Mouse (Mus musculus): ENCODE measurements around the gene F830045P16Rik. TPM values are rescaled to one million over a fixed set of nuclear protein-coding genes. Genes with fewer than 3 reads are reported as not detected.

The F830045P16Rik gene
- polyA plus RNA-seq (2015; fragmentation: Nextera tagmentation; extraction: Ambion mirVana): 0.05 TPM in 1 of 2 replicates, not detected in the other

- Histone ChIP-seq H3K36me3 (ENCODE audit: control insufficient read depth, insufficient read depth) (no peaks in the 10 kb centered on the region), H3K9me3 (replicated peaks; ENCODE audit: control insufficient read depth, low read length) (no peaks in the 10 kb centered on the region), H3K4me1 (ENCODE audit: control insufficient read depth, low read depth, low read length) (no peaks in the 10 kb centered on the region), H3K4me3 (ENCODE audit: low read depth, low read length) (no peak within 1 kb of the TSS), H3K27me3 (ENCODE audit: control insufficient read depth, insufficient read depth, low read depth, low read length) (no peaks in the 10 kb centered on the region), H3K9ac (ENCODE audit: low read depth, low read length) (no peak within 1 kb of the TSS), H3K27ac (ENCODE audit: low read length) (no peak within 1 kb of the TSS), H3K4me2 (ENCODE audit: low read depth, low read length) (no peak within 1 kb of the TSS)
- no peak for ATAC-seq (ENCODE audit: low read depth)
- WGBS (ENCODE audit: insufficient replicate concordance): 43% methylated on average over 2 of the region's 2 CpGs
Measured at GRCm38 (mm10) chr2:129536377-129536776, at the start of gene F830045P16Rik. Gene F830045P16Rik, minus strand, starts transcription at chr2:129536602.

- H3K4me1 ChIP-seq (ENCODE audit: control insufficient read depth, low read depth, low read length): no peaks in the 10 kb centered on the region; the same call in 1 of the 2 replicates
- peak overlapping the region; percentile 65 for H3K27ac ChIP-seq (ENCODE audit: low read length)
- no peaks in the 10 kb centered on the region for H3K36me3 ChIP-seq (ENCODE audit: control insufficient read depth, insufficient read depth)
- no peaks in the 10 kb centered on the region for H3K9me3 ChIP-seq (replicated peaks; ENCODE audit: control insufficient read depth, low read length)
- no peak overlapping the region for H3K9ac ChIP-seq (ENCODE audit: low read depth, low read length)
- no peak overlapping the region for H3K4me3 ChIP-seq (ENCODE audit: low read depth, low read length)
- no peaks in the 10 kb centered on the region for H3K27me3 ChIP-seq (ENCODE audit: control insufficient read depth, insufficient read depth, low read depth, low read length)
- WGBS (ENCODE audit: insufficient replicate concordance): 47% methylated on average over 11 of the region's 11 CpGs
- peak; percentile 12; the same call in 1 of the 2 replicates for ATAC-seq (ENCODE audit: low read depth)
- H3K4me2 ChIP-seq (ENCODE audit: low read depth, low read length): no peak overlapping the region
Measured at GRCm38 (mm10) chr2:129585904-129586514, 49.6 kb upstream of the F830045P16Rik start.

GRCm38 (mm10) chr2:129584905-129585304 lies 48.5 kb upstream of the F830045P16Rik start:
- Histone ChIP-seq H3K4me3 (ENCODE audit: low read depth, low read length) (no peak overlapping the region), H3K4me1 (ENCODE audit: control insufficient read depth, low read depth, low read length) (no peaks in the 10 kb centered on the region; the same call in 1 of the 2 replicates), H3K9me3 (replicated peaks; ENCODE audit: control insufficient read depth, low read length) (no peaks in the 10 kb centered on the region), H3K27ac (ENCODE audit: low read length) (no peak overlapping the region), H3K27me3 (ENCODE audit: control insufficient read depth, insufficient read depth, low read depth, low read length) (no peaks in the 10 kb centered on the region), H3K36me3 (ENCODE audit: control insufficient read depth, insufficient read depth) (no peaks in the 10 kb centered on the region), H3K4me2 (ENCODE audit: low read depth, low read length) (no peak overlapping the region), H3K9ac (ENCODE audit: low read depth, low read length) (no peak overlapping the region)
- no peak for ATAC-seq (ENCODE audit: low read depth)
- 21% methylated on average over 1 of the region's 1 CpGs for WGBS (ENCODE audit: insufficient replicate concordance)

DNA sequence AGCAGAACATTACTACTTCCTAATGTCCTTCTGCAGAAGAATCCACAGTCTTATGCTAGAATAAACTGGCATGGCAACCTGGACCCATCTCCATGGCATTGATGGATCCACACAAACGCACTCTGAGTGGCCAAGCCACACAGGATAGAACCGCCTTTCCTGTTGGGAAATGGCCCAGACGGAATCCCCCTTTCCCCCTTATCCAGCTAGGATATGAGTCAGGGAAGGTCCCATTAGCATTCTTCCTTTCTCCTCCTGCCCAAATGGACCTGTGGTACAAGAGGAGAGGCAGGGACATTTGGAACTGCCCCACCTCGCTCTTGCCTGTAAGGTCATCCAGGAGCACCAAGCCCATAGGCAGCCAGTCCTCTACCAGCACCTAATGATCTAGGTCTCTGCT lies 45.9 kb upstream of the F830045P16Rik start:
- no peak overlapping the region for H3K9ac ChIP-seq (ENCODE audit: low read depth, low read length)
- no peaks in the 10 kb centered on the region for H3K4me1 ChIP-seq (ENCODE audit: control insufficient read depth, low read depth, low read length)
- no peaks in the 10 kb centered on the region for H3K27me3 ChIP-seq (ENCODE audit: control insufficient read depth, insufficient read depth, low read depth, low read length)
- WGBS (ENCODE audit: insufficient replicate concordance): 62% methylated on average over 4 of the region's 4 CpGs
- no peaks in the 10 kb centered on the region for H3K36me3 ChIP-seq (ENCODE audit: control insufficient read depth, insufficient read depth)
- no peaks in the 10 kb centered on the region for H3K9me3 ChIP-seq (replicated peaks; ENCODE audit: control insufficient read depth, low read length)
- H3K4me3 ChIP-seq (ENCODE audit: low read depth, low read length): no peak overlapping the region
- no peak overlapping the region for H3K4me2 ChIP-seq (ENCODE audit: low read depth, low read length)
- ATAC-seq (ENCODE audit: low read depth): peak; percentile 52; the same call in 1 of the 2 replicates
- H3K27ac ChIP-seq (ENCODE audit: low read length): no peak overlapping the region

DNA sequence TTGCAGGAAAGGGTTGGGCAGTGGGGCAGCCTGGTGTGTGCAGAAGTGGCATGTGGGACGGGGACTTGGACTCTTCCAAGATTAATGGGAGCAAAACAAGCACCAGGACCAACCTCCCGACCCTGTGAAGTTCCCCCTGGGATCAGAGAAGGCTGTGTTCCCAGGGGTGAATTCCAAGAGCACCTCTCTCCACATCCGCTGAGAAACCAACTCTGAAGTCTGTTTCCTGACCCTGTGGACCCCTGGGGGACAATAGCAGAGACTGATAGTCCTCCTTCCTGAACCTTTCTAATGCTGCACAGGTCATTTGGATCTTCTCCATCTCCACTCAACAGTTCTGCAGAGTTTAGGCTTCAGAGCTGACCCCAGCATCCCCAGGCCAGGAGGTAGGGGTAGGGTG lies 45.4 kb upstream of the F830045P16Rik start:
- no peak overlapping the region for H3K4me3 ChIP-seq (ENCODE audit: low read depth, low read length)
- H3K27me3 ChIP-seq (ENCODE audit: control insufficient read depth, insufficient read depth, low read depth, low read length): no peaks in the 10 kb centered on the region
- ATAC-seq (ENCODE audit: low read depth): no peak
- H3K9ac ChIP-seq (ENCODE audit: low read depth, low read length): no peak overlapping the region
- no peaks in the 10 kb centered on the region for H3K4me1 ChIP-seq (ENCODE audit: control insufficient read depth, low read depth, low read length)
- 45% methylated on average over 3 of the region's 3 CpGs for WGBS (ENCODE audit: insufficient replicate concordance)
- H3K9me3 ChIP-seq (replicated peaks; ENCODE audit: control insufficient read depth, low read length): no peaks in the 10 kb centered on the region
- no peaks in the 10 kb centered on the region for H3K36me3 ChIP-seq (ENCODE audit: control insufficient read depth, insufficient read depth)
- no peak overlapping the region for H3K4me2 ChIP-seq (ENCODE audit: low read depth, low read length)
- no peak overlapping the region for H3K27ac ChIP-seq (ENCODE audit: low read length)

DNA sequence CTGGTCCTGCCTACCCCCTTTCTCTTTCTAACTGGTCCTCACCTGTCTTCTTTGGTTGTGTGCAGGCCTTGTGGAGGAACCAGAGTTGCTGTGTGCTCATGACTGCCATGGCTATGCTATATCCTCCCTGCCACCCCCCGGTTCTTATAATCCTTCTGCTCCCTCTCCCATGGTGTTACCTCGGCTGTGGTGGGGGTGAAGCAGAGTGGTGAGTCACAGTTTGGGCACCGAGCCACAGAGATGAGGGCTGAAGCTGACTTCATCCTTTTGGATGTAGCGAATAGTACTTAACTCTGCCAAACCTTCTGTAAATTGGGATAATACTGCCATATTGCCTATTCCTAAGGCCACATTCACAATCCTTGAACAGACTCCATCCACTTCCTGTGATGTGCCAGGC lies 44.3 kb upstream of the F830045P16Rik start:
- H3K4me3 ChIP-seq (ENCODE audit: low read depth, low read length): no peak overlapping the region
- no peaks in the 10 kb centered on the region for H3K27me3 ChIP-seq (ENCODE audit: control insufficient read depth, insufficient read depth, low read depth, low read length)
- no peaks in the 10 kb centered on the region for H3K4me1 ChIP-seq (ENCODE audit: control insufficient read depth, low read depth, low read length)
- no peak overlapping the region for H3K4me2 ChIP-seq (ENCODE audit: low read depth, low read length)
- no peak for ATAC-seq (ENCODE audit: low read depth)
- H3K36me3 ChIP-seq (ENCODE audit: control insufficient read depth, insufficient read depth): no peaks in the 10 kb centered on the region
- H3K9ac ChIP-seq (ENCODE audit: low read depth, low read length): no peak overlapping the region
- no peak overlapping the region for H3K27ac ChIP-seq (ENCODE audit: low read length)
- 54% methylated on average over 4 of the region's 4 CpGs for WGBS (ENCODE audit: insufficient replicate concordance)
- no peaks in the 10 kb centered on the region for H3K9me3 ChIP-seq (replicated peaks; ENCODE audit: control insufficient read depth, low read length)

DNA sequence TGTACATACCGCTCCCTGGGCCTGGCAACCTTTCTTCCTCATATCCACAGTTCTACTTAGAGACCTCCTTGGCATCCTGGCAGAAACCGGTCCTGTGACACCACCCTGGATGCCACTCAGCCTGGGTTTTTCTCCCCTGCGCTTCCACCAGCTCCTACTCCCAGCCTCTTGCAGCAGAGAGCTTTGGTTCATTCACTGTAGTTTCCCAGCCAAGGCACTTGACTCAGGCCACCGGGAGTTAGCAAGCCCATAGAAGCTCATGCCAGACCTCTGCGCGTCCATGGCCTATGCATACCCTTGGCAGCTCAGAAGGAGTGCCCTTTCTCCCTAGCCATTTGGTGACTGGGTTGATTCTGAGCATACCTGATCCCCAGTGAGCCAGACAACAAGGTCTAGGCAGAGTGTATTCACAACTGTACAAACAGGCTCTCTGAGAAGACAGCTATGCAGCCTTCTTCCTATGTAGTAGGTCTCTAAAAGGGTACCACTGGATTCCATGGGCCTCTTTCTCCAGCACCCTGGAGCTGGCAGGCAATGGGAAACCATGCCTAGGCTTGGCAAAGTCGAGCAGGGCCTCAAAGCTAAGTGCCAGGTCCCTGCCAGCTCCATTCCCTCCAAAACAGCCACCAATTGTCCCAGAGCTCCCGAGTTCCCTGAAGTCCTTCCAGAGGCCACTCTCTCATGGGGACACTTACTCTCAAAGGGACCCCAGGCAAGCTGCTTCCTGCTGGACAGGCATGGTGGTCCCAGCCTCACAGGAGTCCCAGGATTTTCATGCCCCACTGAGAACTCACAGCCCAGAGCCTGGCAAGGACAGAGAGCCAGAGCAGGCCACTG lies 40.4 kb upstream of the F830045P16Rik start:
- no peaks in the 10 kb centered on the region for H3K9me3 ChIP-seq (replicated peaks; ENCODE audit: control insufficient read depth, low read length)
- no peak overlapping the region for H3K4me3 ChIP-seq (ENCODE audit: low read depth, low read length)
- no peaks in the 10 kb centered on the region for H3K27me3 ChIP-seq (ENCODE audit: control insufficient read depth, insufficient read depth, low read depth, low read length)
- H3K4me1 ChIP-seq (ENCODE audit: control insufficient read depth, low read depth, low read length): peaks cover 4% of the 10 kb centered on the region
- no peak overlapping the region for H3K9ac ChIP-seq (ENCODE audit: low read depth, low read length)
- WGBS (ENCODE audit: insufficient replicate concordance): 68% methylated on average over 8 of the region's 8 CpGs
- H3K27ac ChIP-seq (ENCODE audit: low read length): no peak overlapping the region
- H3K36me3 ChIP-seq (ENCODE audit: control insufficient read depth, insufficient read depth): no peaks in the 10 kb centered on the region
- no peak for ATAC-seq (ENCODE audit: low read depth)
- H3K4me2 ChIP-seq (ENCODE audit: low read depth, low read length): no peak overlapping the region

- H3K27ac ChIP-seq (ENCODE audit: low read length): no peak overlapping the region
- no peak overlapping the region for H3K9ac ChIP-seq (ENCODE audit: low read depth, low read length)
- no peak for ATAC-seq (ENCODE audit: low read depth)
- no peaks in the 10 kb centered on the region for H3K36me3 ChIP-seq (ENCODE audit: control insufficient read depth, insufficient read depth)
- peaks cover 4% of the 10 kb centered on the region for H3K4me1 ChIP-seq (ENCODE audit: control insufficient read depth, low read depth, low read length)
- H3K27me3 ChIP-seq (ENCODE audit: control insufficient read depth, insufficient read depth, low read depth, low read length): no peaks in the 10 kb centered on the region
- H3K4me3 ChIP-seq (ENCODE audit: low read depth, low read length): no peak overlapping the region
- WGBS (ENCODE audit: insufficient replicate concordance): 55% methylated on average over 4 of the region's 4 CpGs
- no peak overlapping the region for H3K4me2 ChIP-seq (ENCODE audit: low read depth, low read length)
- no peaks in the 10 kb centered on the region for H3K9me3 ChIP-seq (replicated peaks; ENCODE audit: control insufficient read depth, low read length)
Measured at GRCm38 (mm10) chr2:129575113-129575512, 38.7 kb upstream of the F830045P16Rik start.
